Mouse (Mus musculus) gonadal fat pad, adult 2 months (tissue): ENCODE results near the gene Trim34b. TPM values are rescaled to one million over a fixed set of nuclear protein-coding genes. Genes with fewer than 3 reads are reported as not detected.
A peak's percentile ranks its signal among the peaks of the same experiment; 100 is the strongest.
"Not testable (repeated sequence)": the region's sequence is repeated elsewhere in the genome, so short reads cannot be mapped to it uniquely, and the experiment has no call there.

Experiments used
- DNase-seq: peaks from one replicate; pipeline ENCODE4 v3.0.0-alpha.2; 2012; ENCODE audit warnings: low read depth
- polyA plus RNA-seq: library from polyadenylated mRNA; depleted of rRNA; stranded (reverse); fragments of >200 nt; gene quantifications from 2 replicates; pipeline ENCODE4 v1.2.3, GENCODE M21; 2012; rRNA removed

Trim34b gene
- polyA plus RNA-seq, result 3.6 and 4.3 TPM in 2 replicates

DNA sequence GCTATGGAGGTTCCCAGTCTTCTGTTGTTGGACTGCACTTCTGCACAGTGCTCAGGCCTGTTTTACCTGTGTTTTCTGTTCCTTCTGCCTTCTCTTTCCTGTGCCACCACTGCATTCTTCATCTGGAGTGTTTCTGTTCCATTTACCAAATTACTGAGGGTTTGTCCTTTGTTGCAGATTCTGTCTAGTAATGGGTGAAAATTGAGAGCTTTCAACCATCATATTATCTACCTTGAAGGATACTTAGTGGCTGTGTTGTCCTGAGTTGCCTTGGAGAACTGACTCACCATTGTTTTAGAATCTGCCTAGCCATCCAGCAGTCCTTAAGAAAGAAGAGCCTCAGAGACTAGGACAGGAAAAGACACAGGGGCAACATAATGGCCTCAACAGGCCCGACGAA is at the start of gene Trim34b:
TSS of gene Trim34b (plus strand) at position 301 of the 400 bp plus-strand sequence.
- DNase-seq, result not testable (repeated sequence)

DNA sequence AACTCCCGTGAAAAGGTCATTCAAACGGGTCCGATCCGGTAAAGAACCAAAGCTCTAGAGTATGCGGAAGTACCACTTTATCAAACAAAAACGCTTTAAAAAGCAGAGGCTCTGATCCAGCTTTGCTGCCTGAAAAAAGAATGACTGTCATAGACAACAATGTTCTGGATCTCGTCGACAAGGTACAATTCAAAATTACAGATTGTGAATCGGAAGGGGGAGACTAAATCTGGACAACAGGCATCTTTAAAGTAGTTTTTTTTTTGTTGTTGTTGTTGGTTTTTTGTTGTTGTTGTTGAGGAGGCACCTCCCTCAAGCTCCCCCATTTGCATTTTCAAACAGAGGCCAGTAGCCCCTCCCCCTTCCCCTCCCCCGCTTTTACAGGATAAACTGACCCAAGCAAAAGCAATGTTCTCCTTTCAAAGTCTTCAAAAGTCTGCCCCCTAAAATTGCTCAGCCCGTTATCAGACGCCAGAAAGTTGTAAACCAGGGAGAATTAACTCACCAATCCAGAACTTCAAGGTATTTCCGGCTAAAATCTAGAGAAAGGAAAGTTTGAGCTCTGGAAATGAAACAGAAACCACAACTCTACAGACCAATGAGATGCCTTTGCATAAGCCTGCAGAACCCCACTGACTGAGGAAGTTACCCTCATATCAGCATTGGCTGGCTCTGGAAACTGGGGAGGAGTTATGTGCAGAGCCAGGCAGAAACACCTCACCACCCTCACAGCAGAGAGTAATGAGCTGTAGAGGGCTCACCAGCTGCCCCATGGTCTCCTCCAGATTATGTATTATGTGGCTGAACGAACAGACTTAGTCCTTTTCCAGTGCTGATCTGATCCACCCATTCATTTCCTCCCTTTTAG is 41.5 kb upstream of the Trim34b start, which contains the start of gene Trim5:
TSS of gene Trim5 (minus strand) at position 519 of the 868 bp plus-strand sequence.
- DNase-seq, result not testable (repeated sequence)

DNA sequence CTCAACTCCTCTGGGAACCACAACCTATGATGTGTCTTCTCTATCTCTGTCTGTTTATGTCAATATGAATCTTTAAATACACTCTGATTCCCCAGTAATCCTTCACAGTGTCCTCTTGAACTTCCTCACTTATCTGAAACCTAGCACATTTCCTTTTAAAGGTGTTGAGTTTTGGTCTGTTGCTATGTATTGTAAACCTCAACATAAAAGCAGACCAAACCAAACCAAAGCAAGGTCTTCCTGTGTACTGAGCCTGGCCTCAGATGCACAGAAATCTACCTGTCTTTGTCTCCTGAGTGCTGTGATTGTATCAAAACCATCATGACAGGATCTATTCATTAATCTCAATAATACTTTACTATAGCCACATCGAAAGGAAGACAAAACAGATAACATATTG is 38.6 kb upstream of the Trim34b start:
- no peak for DNase-seq

DNA sequence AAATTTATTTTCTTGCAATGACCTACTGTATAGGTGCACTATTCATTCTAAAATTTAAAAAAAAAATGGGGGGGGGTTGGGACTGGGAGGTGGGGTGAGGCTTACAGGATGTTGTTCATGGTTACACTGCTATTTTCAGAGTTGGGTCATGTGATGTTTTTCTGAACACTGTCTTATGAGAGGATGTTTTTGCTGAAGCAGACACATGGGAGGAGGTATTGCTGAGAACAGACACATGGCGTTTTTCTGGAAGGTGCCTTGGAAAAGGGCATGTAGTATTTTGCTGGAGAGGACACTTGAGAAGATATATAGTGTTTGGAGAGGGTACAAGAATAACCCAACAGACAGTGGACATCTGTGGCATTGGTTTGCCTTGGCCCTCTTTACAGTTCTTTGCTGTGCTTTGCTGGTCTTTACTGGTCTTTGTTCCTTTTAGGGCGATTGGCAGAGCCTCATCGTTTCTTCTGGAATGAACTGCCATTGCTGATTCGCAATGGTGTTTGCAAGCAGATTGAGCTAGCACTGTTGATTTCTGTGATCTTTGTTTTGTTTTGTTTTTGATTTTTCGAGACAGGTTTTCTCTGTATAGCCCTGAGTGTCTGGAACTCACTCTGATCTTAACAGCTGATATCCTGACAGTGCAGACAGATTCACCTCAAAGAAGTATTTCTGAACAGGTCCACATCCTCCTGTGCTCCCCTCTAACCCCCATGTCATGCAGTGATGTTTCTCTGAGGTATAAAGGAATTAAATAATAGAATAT is 37.5 kb upstream of the Trim34b start:
- no peak for DNase-seq

DNA sequence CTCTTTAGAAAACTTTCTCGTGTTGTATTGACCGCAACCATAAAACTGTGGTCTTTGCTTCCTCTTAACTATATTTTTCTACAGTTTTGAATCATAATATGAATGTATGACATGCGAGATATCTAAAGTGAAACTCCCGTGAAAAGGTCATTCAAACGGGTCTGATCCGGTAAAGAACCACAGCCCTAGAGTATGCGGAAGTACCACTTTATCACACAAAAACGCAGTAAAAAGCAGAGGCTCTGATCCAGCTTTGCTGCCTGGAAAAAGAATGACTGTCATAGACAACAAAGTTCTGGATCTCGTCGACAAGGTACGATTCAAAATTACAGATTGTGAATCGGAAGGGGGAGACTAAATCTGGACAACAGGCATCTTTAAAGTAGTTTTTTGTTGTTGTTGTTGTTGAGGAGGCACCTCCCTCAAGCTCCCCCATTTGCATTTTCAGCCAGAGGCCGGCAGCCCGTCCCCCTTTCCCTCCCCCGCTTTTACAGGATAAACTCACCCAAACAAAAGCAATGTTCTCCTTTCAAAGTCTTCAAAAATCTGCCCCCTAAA is 14.4 kb upstream of the Trim34b start:
- peak; percentile 1 for DNase-seq

DNA sequence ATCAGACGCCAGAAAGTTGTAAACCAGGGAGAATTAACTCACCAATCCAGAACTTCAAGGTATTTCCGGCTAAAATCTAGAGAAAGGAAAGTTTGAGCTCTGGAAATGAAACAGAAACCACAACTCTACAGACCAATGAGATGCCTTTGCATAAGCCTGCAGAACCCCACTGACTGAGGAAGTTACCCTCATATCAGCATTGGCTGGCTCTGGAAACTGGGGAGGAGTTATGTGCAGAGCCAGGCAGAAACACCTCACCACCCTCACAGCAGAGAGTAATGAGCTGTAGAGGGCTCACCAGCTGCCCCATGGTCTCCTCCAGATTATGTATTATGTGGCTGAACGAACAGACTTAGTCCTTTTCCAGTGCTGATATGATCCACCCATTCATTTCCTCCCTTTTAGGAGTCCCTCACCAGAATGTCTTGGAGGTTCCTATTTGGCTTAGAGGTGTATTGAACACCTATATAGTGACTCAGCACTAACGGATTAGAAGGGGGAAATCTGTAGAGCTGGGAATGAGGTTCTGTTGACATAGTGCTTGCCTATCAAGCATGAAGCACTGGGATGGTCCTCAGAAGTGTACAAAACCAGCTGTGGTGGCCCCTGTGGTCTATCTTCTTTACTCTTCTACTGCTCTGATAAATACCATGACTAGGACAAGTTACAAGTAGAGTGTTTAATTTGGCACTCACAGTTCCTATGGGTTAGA is 13.7 kb upstream of the Trim34b start, which contains the start of gene Trim12a:
TSS of gene Trim12a (minus strand) at position 98 of the 712 bp plus-strand sequence.
- DNase-seq, result not testable (repeated sequence)

DNA sequence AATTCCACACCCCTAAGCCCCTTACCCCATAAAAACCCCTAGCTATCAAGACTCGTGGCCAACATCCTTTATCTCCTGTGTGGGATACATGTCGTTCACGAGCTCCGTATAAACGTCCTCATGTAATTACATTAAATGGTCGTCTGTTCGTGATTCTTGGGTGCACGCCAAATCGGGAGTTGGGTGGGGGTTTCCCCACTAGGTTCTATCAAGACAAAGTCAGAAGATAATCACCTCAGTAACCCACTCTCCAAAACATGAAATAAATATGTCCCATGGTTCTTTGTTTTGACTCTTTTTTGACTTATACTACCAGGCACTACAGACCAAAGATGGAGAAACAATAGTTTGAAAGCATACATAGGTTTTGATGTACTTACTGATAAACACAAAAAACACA is 7.2 kb upstream of the Trim34b start:
- no peak for DNase-seq

DNA sequence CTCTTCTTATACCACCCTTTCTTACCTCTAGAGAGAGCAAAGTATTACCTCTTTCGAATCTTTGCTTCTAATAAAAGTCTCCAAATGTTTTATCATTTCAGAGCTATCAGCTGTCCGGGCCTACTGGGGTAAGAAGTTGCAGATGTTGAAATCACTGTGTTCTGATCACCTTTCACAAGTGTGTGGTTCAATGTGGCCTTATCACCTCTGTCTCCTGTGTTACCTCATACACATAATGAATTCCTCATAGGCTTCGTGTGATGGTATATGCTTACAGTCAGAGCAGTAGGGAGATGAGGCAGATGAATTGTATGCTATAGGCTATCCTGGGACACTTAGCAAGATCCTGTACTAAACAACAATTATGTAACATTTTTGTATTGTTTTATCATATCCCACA is 6.3 kb downstream of the Trim34b start:
- DNase-seq, result not testable (repeated sequence)

DNA sequence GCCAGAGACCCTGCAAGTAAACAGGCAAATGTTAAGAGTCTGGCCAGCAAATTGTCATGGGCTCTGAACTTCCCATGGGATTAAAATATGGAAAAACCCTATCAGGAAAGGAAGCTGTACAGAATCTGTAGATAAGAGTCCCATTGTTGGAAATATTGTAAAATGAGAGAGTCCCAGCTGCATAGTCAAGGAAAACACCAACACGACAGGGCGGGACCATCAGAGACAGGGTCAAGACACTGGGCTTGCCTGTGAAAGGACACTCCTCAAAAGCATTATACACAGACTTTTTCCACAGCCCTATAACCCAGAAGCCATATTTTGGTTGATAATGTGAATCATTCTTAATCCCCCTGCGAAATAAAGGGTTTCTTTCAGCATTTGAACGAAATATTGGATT is 11.5 kb downstream of the Trim34b start:
- DNase-seq, result not testable (repeated sequence)

DNA sequence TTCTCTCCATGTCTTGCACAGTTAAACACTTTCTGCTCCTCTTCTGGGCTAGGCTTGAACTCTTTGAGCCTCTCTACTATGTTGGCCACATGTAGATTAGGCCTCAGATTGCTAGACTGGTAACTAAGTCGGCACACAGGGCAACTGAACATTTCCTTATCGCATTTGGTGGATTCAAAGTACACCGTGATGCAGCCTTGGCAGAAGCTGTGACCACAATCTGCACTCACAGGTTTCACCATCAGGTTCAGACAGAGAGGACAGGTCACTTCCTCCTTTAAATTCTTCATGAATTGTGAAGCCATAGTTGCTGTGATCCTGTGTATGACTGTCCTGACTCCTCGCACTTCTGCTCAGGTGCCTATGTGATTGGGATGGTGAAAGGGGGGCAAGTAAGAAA is 18.8 kb downstream of the Trim34b start:
- DNase-seq, result not testable (repeated sequence)

DNA sequence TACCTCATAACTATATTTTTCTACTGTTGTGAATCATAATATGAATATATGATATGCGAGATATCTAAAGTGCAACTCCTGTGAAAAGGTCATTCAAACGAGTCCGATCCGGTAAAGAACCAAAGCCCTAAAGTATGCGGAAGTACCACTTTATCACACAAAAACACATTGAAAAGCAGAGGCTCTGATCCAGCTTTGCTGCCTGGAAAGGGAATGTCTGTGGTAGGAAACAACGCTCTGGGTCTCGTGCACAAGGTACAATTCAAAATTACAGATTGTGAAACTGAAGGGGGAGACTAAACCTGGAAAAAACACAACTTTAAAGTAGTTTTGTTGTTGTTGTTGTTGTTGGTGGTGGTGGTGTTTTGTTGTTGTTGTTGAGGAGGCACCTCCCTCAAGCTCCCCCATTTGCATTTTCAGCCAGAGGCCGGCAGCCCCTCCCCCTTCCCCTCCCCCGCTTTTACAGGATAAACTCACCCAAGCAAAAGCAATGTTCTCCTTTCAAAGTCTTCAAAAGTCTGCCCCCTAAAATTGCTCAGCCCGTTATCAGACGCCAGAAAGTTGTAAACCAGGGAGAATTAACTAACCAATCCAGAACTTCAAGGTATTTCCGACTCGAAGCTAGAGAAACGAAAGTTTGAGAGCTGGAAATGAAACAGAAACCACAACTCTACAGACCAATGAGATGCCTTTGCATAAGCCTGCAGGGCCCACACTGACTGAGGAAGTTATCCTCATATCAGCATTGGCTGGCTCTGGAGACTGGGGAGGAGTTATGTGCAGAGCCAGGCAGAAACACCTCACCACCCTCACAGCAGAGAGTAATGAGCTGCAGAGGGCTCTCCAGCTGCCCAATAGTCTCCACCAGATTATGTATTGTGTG is 23.7 kb downstream of the Trim34b start, which contains the start of gene Trim12c:
TSS of gene Trim12c (minus strand) at position 646 of the 883 bp plus-strand sequence.
- DNase-seq, result peak; percentile 19

DNA sequence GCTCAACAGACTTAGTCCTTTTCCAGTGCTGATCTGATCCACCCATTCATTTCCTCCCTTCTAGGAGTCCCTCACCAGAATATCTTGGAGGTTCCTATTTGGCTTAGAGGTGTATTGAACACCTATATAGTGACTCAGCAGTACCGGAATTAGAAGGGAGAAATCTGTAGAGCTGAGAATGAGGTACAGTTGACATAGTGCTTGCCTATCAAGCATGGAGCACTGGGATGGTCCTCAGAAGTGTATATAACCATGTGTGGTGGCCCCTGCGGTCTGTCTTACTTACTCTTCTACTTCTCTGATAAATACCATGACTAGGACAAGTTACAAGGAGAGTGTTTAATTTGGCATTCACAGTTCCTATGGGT is 24.3 kb downstream of the Trim34b start:
- DNase-seq, result no peak

DNA sequence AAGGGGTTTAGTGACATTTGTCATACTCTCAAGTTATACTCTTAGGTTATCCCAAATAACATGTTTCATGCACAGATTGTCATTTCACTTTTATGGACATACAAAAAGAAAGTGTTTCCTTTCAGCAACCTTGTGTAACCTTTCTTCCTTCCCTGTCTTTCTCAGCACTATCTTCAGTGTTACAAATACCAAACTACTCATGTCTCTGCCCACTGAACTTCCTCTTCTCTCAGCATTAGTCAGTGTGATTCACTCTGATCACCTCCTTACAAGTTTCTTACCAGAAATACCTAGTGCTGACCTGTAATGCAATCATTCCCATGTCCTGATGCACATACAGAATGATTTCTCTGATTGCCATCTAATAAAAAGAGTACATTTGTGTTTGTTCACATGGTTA is 37.1 kb downstream of the Trim34b start:
- DNase-seq, result no peak

DNA sequence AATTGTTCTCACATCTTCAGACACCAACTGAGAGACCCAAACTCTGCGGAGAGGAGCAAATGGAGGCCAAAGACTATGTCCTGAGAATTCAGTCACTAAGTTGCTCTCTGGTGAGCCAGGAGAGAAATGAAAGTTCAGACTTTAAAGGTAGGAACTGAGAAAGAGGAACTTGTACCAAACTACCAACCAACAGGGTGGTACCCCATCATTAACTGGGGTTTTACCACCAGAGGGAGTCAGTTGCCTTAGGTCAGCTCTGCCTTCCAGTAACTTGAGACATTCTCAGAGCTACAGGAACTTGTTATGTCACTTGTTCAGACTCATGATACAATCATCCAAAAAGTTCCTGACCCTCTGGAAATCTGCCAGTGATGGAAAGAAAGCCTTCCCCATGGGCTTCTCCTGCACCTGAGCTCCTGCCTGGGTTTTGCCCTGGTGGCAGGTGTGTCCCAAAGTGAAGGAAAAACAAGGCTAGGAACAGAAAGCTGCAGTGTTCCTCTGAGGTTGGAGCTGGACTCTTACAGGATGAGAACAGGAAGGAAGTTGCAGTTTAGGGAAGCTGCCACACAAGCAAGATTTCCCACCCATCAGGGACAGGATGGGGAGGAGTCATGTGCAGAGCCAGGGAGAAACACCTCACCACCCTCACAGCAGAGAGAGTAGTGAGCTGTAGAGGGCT is 40.6 kb downstream of the Trim34b start, which contains the start of gene Trim30b:
TSS of gene Trim30b (minus strand) at position 149 of the 679 bp plus-strand sequence.
- DNase-seq, result no peak

Other genes with a start within 250 kb of the Trim34b start
- not detected in 2 replicates for gene Olfr645, start 244.0 kb upstream of the Trim34b start, polyA plus RNA-seq
- gene Olfr646, start 224.6 kb upstream of the Trim34b start, polyA plus RNA-seq, result not detected in 2 replicates
- 0.14 and 0.34 TPM in 2 replicates for gene Ubqln5, start 199.6 kb upstream of the Trim34b start, polyA plus RNA-seq
- gene Olfr643, start 192.1 kb upstream of the Trim34b start, polyA plus RNA-seq, result not detected in 2 replicates
- 1.6 and 2.4 TPM in 2 replicates for gene Ubqln3, start 186.2 kb upstream of the Trim34b start, polyA plus RNA-seq
- 2.4 TPM in 2 replicates for gene Ubqlnl, start 178.9 kb upstream of the Trim34b start, polyA plus RNA-seq
- 0.05 TPM in 1 of 2 replicates, not detected in the other for gene Olfm5, start 164.6 kb upstream of the Trim34b start, polyA plus RNA-seq
- 0.05 TPM in 1 of 2 replicates, not detected in the other for gene Olfr648, start 146.1 kb upstream of the Trim34b start, polyA plus RNA-seq
- not detected in 2 replicates for gene Olfr649, start 133.5 kb upstream of the Trim34b start, polyA plus RNA-seq
- gene Trim6, start 110.7 kb upstream of the Trim34b start, polyA plus RNA-seq, result 1.3 TPM in 2 replicates
- gene Trim34a, start 85.0 kb upstream of the Trim34b start, polyA plus RNA-seq, result 4.7 and 5.2 TPM in 2 replicates
- gene Trim5, start 41.4 kb upstream of the Trim34b start, polyA plus RNA-seq, result 0.42 TPM in 2 replicates
- 3.6 and 3.8 TPM in 2 replicates for gene Trim12a, start 14.0 kb upstream of the Trim34b start, polyA plus RNA-seq
- gene Trim12c, start 23.9 kb downstream of the Trim34b start, polyA plus RNA-seq, result 5.0 and 5.3 TPM in 2 replicates
- 0.11 and 0.12 TPM in 2 replicates for gene Trim30b, start 40.4 kb downstream of the Trim34b start, polyA plus RNA-seq
- gene Trim30c, start 71.4 kb downstream of the Trim34b start, polyA plus RNA-seq, result 0.14 and 0.18 TPM in 2 replicates
- gene Trim30a, start 135.7 kb downstream of the Trim34b start, polyA plus RNA-seq, result 3.0 and 4.6 TPM in 2 replicates
- gene Trim30d, start 178.4 kb downstream of the Trim34b start, polyA plus RNA-seq, result 1.2 and 1.7 TPM in 2 replicates
- gene Olfr651, start 220.7 kb downstream of the Trim34b start, polyA plus RNA-seq, result not detected in 2 replicates
- not detected in 2 replicates for gene Olfr652, start 231.4 kb downstream of the Trim34b start, polyA plus RNA-seq
- not detected in 2 replicates for gene Olfr653, start 247.8 kb downstream of the Trim34b start, polyA plus RNA-seq